Mouse (Mus musculus) lung, postnatal 4 days (tissue): ENCODE data around the gene Myo1b.

ENCODE experiments used
- DNase-seq, 2 experiments: peaks; one replicate each; pipeline ENCODE4 v3.0.0; 2021

Gene Myo1b

GRCm38 (mm10) chr1:51915576-51916156, at the start of gene Myo1b:
TSS of gene Myo1b (minus strand) at chr1:51916071.
- DNase-seq = peak; percentile 88 to 92

DNA sequence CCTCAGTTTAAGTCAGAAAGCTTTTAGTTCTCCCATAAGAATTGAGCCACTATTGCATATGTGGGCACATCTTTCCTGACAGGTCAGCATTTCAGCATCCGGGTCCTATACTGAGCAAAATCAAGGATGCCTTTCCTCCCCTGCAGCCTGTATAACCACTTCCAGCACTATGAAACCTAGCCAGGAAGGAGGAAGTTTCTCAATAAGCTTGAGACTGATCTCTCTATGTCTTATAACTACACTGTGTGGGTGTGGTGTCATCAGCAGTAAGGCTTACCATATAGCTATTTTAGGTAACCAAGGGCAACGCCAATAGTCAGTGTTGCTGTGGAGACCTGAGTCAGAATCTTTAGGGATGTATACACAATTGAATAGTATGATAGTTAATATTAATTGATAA, 48.8 kb upstream of the Myo1b start:
- no peak for DNase-seq

GRCm38 (mm10) chr1:51947116-51947515, 31.2 kb upstream of the Myo1b start:
- no peak for DNase-seq

- peak in 1 of 2 experiments; percentile 59 for DNase-seq
Measured at GRCm38 (mm10) chr1:51944755-51945154, 28.9 kb upstream of the Myo1b start.

- no peak for DNase-seq
Measured at GRCm38 (mm10) chr1:51938357-51938756, 22.5 kb upstream of the Myo1b start.

DNA sequence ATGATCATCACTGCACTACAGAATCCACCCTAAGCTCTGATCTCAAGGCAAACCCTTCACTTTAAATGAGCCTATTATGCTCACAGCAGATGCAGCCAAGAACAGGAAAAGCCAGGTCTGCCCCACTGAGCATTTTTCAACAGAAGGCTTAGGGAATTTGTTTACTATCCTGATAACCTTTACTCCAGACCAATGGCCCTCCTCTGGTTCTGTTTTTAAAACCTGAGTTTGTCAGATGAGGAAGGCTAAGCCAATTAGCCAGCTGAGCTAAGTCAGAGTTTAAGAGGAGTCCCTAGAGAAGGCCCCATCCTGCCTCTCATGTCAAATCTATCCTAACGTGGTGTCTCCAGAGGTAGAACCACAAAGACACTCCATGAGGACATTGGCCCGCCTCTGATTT, 19.1 kb upstream of the Myo1b start:
- no peak for DNase-seq

DNA sequence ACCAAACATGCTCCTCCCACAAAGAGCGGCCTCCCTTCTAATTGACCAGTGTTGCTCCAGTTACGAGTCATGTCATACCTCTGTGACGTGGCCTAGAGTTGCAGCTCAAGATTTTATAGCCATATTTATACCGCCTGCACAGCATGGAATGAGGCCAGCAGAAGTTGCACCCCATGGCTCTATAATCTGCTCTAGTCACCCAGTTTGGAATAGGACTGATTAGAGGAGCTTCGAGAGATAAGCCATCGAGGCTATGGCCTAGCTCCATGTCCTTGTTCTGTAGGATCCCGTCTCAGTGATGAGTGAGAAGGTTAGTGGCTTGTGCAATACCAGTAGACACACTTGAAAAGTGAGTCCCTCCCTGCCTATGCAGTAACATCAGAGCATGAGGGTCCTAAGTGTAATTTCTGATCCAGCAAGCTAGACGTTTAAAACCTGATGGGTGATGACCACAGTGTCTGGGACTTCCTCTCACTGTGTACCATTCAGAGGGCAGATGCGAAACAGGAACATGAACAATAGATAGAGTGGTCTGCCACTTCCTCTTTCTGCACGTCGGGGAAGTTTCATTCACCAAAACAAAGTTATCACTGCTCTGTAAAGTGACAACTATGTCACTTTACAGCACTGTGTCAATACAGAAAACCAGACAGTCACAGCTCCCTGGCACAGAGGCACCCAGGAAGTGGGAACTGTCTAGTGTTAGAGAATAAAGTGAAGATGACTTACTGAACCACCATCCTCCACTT, 18.5 kb upstream of the Myo1b start:
- peak in 1 of 2 experiments; percentile 22 for DNase-seq

DNA sequence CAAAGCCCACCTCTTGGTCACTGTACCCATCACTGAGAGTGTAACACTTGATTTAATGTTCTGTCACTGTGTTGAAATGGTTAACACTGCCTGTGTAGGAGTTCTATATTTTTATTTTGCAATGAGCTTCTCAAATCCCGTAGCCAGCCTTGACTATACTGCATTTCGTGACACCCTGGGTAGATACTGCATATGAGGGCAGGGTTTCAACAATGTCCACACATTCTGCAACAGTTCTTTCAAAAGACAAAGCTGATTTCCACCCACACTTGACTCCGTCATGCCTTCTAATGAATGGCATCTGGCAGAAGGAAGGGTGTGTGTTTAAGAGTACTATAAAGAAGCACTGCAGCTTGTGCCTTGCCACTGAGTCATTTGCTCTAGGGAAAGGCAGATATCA, 17.0 kb upstream of the Myo1b start:
- DNase-seq = no peak

- DNase-seq = no peak
Measured at GRCm38 (mm10) chr1:51931561-51931960, 15.7 kb upstream of the Myo1b start.

DNA sequence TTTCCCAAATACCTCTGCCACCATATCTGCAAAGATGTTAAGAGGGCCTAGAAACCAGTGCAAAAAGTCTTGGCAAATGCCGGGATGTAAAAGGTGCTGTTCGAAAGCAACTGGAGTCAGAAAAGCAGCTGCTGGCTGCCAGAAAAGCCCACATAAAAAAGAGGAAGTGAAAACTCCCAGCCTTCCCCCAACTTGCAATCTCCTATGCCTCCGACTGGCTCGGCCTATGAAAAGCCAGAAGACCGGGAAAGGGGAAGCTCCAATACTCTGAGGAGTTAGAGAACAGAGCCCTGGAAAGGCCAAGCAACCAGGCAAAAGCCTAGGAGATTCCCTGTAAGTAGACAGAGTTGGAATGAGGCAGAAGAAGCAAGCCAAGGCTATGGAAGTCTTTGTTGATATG, 14.7 kb upstream of the Myo1b start:
- DNase-seq = peak in 1 of 2 experiments; percentile 27

- no peak for DNase-seq
Measured at GRCm38 (mm10) chr1:51929557-51929956, 13.7 kb upstream of the Myo1b start.

DNA sequence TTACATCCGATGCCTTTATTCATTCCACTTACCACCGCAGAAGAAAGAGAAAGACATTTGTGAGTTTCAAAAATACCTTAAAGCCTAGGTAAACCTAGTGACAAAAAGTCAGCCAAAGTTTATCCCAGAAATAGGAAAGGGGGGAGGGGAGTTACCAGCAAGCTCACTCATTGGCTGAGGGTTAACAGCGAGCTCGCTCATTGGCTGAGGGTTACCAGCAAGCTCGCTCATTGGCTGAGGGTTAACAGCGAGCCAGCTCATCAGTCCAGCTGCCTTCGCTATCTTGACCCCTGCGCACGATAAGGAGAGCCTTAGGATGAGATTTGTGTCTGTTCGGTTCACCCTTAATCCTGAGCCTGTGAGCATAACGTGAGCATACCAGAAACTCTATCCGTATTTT, 6.9 kb upstream of the Myo1b start:
- DNase-seq = no peak

GRCm38 (mm10) chr1:51916276-51916675, 405 bp upstream of the Myo1b start:
- no peak for DNase-seq

GRCm38 (mm10) chr1:51915051-51915575, 758 bp downstream of the Myo1b start:
- DNase-seq = peak; percentile 88 to 92

DNA sequence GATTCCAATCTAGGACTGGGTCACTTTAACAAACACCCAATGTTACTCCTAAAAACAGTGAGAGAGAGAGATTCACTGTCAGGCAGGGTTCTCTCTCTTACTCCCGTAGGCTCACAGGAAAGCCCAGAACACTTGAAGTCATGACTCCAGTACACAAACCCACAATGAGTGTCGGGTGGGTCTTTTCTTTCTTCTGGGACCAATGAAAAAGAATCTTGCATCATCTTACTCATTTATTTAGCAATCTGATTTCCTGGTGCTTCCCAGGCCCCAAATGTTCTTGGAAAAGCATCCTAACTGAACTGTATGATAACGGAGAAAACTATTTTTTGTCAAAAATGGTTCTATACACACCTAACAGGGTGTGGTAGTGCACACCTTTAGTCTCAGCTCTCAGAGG, 1.8 kb downstream of the Myo1b start:
- DNase-seq = no peak

DNA sequence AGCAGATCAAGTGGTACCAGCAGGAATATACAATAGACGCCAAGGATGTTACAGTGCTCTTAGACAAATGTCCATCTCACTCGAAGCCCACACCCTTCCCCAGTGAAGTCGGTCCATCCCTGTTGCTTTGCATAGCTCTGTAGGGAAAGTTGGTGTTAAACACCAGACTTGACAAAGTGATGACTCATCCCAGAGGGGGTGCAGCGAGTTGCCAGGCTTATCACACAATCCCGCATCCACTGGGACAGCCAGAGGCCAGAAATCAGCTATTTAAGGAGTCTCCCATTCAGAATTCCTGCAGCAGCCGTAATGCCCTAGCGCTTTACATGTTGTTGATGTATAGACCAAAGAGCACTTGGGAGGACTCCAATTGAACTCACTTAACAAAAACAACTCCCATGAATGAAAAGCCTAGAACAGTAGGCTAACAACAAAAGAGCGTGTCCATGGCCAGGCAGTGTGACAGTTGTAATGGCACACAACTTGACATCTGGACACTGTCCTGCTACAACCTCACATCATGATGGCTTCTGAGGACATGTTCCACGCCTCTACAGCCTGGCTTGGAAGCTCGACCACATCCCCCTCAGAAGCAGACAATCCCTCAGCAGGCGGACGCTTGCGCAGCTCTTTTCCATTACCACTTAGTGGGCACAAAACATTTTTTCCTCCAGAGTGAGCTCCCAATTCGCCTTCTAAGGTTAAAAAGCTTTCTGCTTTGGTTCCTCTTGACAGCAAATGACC, 2.6 kb downstream of the Myo1b start:
- DNase-seq = peak; percentile 30 to 62

GRCm38 (mm10) chr1:51911331-51911730, 4.5 kb downstream of the Myo1b start:
- DNase-seq = peak; percentile 46 to 70

DNA sequence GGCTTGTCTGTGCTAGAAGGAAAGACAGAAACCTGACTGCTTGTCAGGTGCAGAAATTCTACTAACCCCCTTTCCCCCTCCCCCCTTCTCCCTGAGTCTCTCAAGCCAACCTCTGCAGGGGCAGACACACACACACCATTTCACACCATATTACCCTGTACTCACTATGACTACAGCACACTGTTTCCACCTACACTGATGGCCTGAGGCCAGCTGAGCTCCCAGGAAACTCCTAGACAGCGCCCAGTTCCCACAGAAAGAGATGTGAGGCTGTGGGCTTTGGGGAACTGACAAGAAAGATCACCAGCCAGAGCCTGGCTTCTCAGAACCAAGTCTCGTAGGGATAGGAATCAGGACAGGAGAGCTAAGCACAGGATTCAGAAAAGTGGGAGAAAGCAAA, 6.7 kb downstream of the Myo1b start:
- DNase-seq = no peak

DNA sequence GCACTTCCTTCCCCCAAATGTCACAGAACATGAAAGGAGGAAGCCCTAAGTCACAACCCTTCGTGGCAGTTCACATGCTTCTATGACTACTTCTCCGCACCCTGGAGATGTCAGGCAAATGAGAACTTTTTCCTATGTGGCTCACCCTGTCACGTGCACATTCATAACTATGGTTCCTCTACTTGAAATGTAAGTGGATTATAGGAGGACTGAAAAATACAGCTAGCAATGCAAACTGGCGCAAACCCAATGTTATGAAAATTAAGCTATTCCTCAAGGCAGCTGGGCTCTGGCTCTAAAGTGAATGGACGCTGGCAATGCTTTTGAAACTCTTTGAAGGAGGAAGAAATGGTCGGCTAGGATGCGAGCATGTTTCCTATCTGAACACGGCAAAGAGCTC, 8.1 kb downstream of the Myo1b start:
- no peak for DNase-seq

- DNase-seq = no peak
Measured at GRCm38 (mm10) chr1:51906206-51906906, 9.5 kb downstream of the Myo1b start.

DNA sequence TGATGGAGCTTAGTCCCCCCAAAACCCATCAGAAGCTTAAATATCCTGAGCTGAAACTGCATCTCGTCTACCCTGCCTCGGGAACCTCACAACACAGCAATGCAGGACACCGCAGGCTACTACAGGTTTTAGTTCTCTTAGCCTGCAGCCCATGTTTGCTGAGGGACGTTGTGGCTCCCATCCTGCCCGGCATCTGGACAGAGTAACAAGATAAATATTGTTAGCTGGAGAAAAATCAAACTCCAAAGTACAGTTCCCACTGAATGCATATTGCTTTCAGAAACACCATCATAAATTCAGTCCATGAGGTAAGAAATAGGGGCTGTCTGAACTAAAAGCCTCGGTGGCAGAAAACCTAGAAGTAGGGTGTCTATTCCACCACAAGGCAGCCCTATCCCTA, 10.8 kb downstream of the Myo1b start:
- DNase-seq = no peak

- DNase-seq = no peak
Measured at GRCm38 (mm10) chr1:51897160-51897572, 18.7 kb downstream of the Myo1b start.

- DNase-seq = no peak
Measured at GRCm38 (mm10) chr1:51895961-51896360, 19.9 kb downstream of the Myo1b start.
